Mouse (Mus musculus) erythroblast, embryonic 14.5 days (primary cell): ENCODE data around the gene Cyp39a1.

Experiments
- GATA1 ChIP-seq: IDR thresholded peaks from 2 replicates; pipeline ENCODE4 v1.6.1; 2012; ENCODE audit warnings: low read length, inconsistent platforms, mixed read lengths
- TAL1 ChIP-seq: IDR thresholded peaks from 3 replicates; pipeline ENCODE4 v1.6.1; 2012; ENCODE audit warnings: low read length, inconsistent platforms, mixed read lengths

DNA sequence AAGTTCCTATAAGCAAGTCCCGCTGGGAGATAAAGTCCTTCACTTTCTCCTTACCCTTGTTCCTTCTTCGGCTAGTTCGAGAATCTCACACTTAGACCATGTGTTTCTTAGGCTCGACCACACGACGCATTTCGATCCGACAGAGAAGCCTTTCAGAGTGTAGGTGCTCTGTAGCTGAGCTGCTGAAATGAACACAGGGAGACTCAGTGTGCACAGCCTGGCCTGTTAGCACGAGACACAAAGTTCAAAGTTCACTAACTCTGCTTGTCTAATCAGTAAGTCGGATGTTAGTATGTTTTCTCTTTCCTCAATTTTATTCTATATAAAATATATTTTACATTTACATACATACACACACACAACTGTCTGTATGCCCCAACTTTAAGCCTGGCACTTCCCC, 45.1 kb upstream of the Cyp39a1 start:
- TF ChIP-seq GATA1 (no peak), TAL1 (no peak)
